Mouse (Mus musculus): ENCODE results near the gene C1qtnf6. TPM values are rescaled to one million over a fixed set of nuclear protein-coding genes. Genes with fewer than 3 reads are reported as not detected.

Gene C1qtnf6
- total and polyA plus RNA-seq, 3 experiments: 0.15 to 1.3 TPM; not detected in 1

DNA sequence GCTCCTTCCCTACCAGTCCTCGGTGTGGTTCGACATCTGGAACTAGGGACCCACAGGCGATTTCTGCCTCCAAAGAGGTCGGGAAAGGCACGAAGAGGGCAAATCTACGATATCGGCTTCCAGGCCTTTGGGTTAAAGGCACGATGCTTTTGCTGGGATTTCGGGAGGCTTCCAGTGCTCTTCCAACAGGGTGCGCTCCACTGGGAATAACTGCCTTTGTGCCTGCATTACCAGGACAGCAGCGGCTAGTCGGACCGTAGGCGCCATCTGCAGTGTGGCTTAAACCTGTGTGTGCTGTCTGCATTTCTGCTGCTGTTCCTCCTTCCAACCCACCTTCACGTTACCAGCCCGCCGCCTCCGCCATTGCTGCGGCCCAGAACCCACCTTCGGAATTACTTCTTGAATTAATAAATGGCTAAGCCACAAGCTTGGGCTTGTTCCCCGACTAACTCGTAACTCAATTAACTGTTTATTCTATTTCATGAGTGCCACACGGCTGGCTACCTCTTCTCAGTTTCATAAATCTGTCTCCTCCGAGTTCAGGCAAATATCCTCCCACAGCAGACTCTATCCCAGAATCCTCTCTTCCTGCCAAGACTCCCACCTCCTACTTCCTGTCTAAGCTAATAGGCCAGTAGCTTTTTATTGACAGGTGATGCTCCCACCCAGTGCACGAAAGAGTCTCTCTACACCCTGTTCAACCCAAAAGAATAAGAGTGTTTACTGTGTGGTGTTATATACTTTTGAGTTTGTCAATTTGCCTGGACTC lies 23.5 kb upstream of the C1qtnf6 start (continued):
- TF ChIP-seq UBTF (IDR thresholded peaks at IDR 0.05; ENCODE audit: borderline replicate concordance, insufficient read depth, low read depth, low read length) (no peak), SMC3 (IDR thresholded peaks at IDR 0.05; ENCODE audit: low read depth, low read length) (no peak), MAZ (IDR thresholded peaks at IDR 0.05; ENCODE audit: low read depth, low read length) (no peak), ZKSCAN1 (IDR thresholded peaks at IDR 0.05; ENCODE audit: low read depth, low read length) (no peak)

GRCm38 (mm10) chr15:78549189-78549734 lies 18.0 kb upstream of the C1qtnf6 start:
- H3K27me3 ChIP-seq (ENCODE audit: control insufficient read depth in 1 of 2, insufficient read depth in 2 of 2, low read length in 2 of 2): no peaks in the 10 kb centered on the region; a peak in 3 of 4 replicates
- H3K9me3 ChIP-seq (replicated peaks; ENCODE audit: insufficient read depth, low read length): no peaks in the 10 kb centered on the region; the same call in 1 of the 2 replicates
- peaks cover 0 to 9% of the 10 kb centered on the region in 2 experiments; a peak in 1 of 4 replicates for H3K4me1 ChIP-seq (ENCODE audit: control insufficient read depth in 1 of 2, insufficient read depth in 2 of 2, low read length in 2 of 2)
- H3K27ac ChIP-seq (ENCODE audit: control insufficient read depth, low read depth, low read length): no peak overlapping the region
- TF ChIP-seq ZKSCAN1 (IDR thresholded peaks at IDR 0.05; ENCODE audit: low read depth, low read length) (no peak), RCOR1 (IDR thresholded peaks at IDR 0.05; ENCODE audit: low read depth, low read length) (no peak), EP300 (IDR thresholded peaks at IDR 0.05; ENCODE audit: low read depth in 1 of 2, low read length in 2 of 2) (no peak), TCF12 (IDR thresholded peaks at IDR 0.05; ENCODE audit: low read depth, low read length) (no peak), ETS1 (IDR thresholded peaks at IDR 0.05; ENCODE audit: low read depth, low read length) (no peak)
- DNase-seq (ENCODE audit: low read depth, low spot score): no peak
- no peak overlapping the region for H3K9ac ChIP-seq (ENCODE audit: control insufficient read depth, low read depth, low read length, poor library complexity, severe bottlenecking)
- H3K36me3 ChIP-seq (ENCODE audit: control insufficient read depth in 1 of 2, insufficient read depth in 2 of 2, low read length in 2 of 2): 0 out of 4 replicates have a peak, but pooled peaks cover 0 to under 1% of the 10 kb centered on the region in 2 experiments
- H3K4me3 ChIP-seq (ENCODE audit: control insufficient read depth in 1 of 2, insufficient read depth in 1 of 2, low read depth in 2 of 2, low read length in 2 of 2): no peak overlapping the region
- H3K79me2 ChIP-seq (ENCODE audit: control insufficient read depth, insufficient read depth, low read length, poor library complexity): no peaks in the 10 kb centered on the region

GRCm38 (mm10) chr15:78548711-78549110 lies 17.5 kb upstream of the C1qtnf6 start:
- no peak overlapping the region for H3K27ac ChIP-seq (ENCODE audit: control insufficient read depth, low read depth, low read length)
- no peaks in the 10 kb centered on the region for H3K79me2 ChIP-seq (ENCODE audit: control insufficient read depth, insufficient read depth, low read length, poor library complexity)
- peaks cover 0 to 7% of the 10 kb centered on the region in 2 experiments; a peak in 1 of 4 replicates for H3K4me1 ChIP-seq (ENCODE audit: control insufficient read depth in 1 of 2, insufficient read depth in 2 of 2, low read length in 2 of 2)
- H3K36me3 ChIP-seq (ENCODE audit: control insufficient read depth in 1 of 2, insufficient read depth in 2 of 2, low read length in 2 of 2): no peaks in the 10 kb centered on the region
- DNase-seq (ENCODE audit: low read depth, low spot score): no peak
- TF ChIP-seq ZMIZ1 (IDR thresholded peaks at IDR 0.05; ENCODE audit: low read depth, low read length) (no peak), GABPA (IDR thresholded peaks at IDR 0.05; ENCODE audit: low read depth, low read length) (no peak), ETS1 (IDR thresholded peaks at IDR 0.05; ENCODE audit: low read depth, low read length) (no peak), ZKSCAN1 (IDR thresholded peaks at IDR 0.05; ENCODE audit: low read depth, low read length) (no peak), POLR2AphosphoS5 (IDR thresholded peaks at IDR 0.05; ENCODE audit: borderline replicate concordance, low read depth, low read length) (no peak), RCOR1 (IDR thresholded peaks at IDR 0.05; ENCODE audit: low read depth, low read length) (no peak), BHLHE40 (IDR thresholded peaks at IDR 0.05; ENCODE audit: borderline replicate concordance, low read depth, low read length) (no peak), CHD1 (IDR thresholded peaks at IDR 0.05; ENCODE audit: low read depth, low read length) (no peak), JUND (IDR thresholded peaks at IDR 0.05; ENCODE audit: low read depth, low read length) (no peak), TBP (IDR thresholded peaks at IDR 0.05; ENCODE audit: low read depth, low read length) (no peak), MYC (IDR thresholded peaks at IDR 0.05; ENCODE audit: low read depth, low read length) (no peak), MXI1 (IDR thresholded peaks at IDR 0.05; ENCODE audit: low read depth, low read length) (no peak), ZNF384 (IDR thresholded peaks at IDR 0.05; ENCODE audit: low read depth, low read length) (no peak), USF2 (IDR thresholded peaks at IDR 0.05; ENCODE audit: borderline replicate concordance in 1 of 2, insufficient read depth in 1 of 2, low read depth in 1 of 2, low read length in 2 of 2) (no peak), UBTF (IDR thresholded peaks at IDR 0.05; ENCODE audit: borderline replicate concordance, insufficient read depth, low read depth, low read length) (no peak), E2F4 (IDR thresholded peaks at IDR 0.05; ENCODE audit: borderline replicate concordance, low read depth, low read length) (no peak), POLR2AphosphoS2 (IDR thresholded peaks at IDR 0.05; ENCODE audit: low read length) (no peak), MEF2A (IDR thresholded peaks at IDR 0.05; ENCODE audit: extremely low read depth, insufficient replicate concordance, low read depth, low read length, poor library complexity, severe bottlenecking) (no peak), USF1 (IDR thresholded peaks at IDR 0.05; ENCODE audit: low read depth, low read length) (no peak)
- H3K4me3 ChIP-seq (ENCODE audit: control insufficient read depth in 1 of 2, insufficient read depth in 1 of 2, low read depth in 2 of 2, low read length in 2 of 2): no peak overlapping the region
- H3K9ac ChIP-seq (ENCODE audit: control insufficient read depth, low read depth, low read length, poor library complexity, severe bottlenecking): no peak overlapping the region
- no peaks in the 10 kb centered on the region; the same call in 1 of the 2 replicates for H3K9me3 ChIP-seq (replicated peaks; ENCODE audit: insufficient read depth, low read length)
- peaks cover 0 to 3% of the 10 kb centered on the region in 2 experiments; a peak in 3 of 4 replicates for H3K27me3 ChIP-seq (ENCODE audit: control insufficient read depth in 1 of 2, insufficient read depth in 2 of 2, low read length in 2 of 2)

Measured in MEL (cell line).